Comparison of ENCODE assay signal across 20 mouse cellular contexts in the genomic region with DNA sequence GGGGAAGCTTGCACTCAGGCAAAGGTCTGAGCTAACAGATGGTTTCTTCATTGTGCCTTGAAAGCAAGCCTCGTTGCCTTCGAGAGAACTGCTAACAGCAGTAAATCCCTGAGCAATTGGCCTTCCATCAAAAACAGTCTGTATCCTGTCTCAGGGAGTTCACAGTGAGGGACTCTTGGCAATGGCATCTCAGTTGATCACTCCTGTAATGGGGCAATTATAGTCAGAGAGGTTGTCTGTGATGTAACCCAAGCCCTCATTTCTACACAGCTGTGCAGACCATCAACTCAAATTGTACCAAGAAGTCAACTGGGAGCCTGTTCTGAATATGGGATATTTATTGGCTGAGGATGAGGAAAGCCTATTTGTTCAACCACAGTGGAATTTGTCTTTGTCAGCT.
DNase-seq lines count a peak whose midpoint lies in the region; ATAC-seq and TF ChIP-seq lines count a peak whose summit lies in the region.
"Had no signal": no experiment of that assay in that cellular context is flagged by ENCODE, and none has a peak within 500 bp of the region (broad histone marks: within the 10 kb centered on the region; RNA-seq: fewer than 3 reads in every experiment).

No protein-coding gene starts in this region.

- no peak for TF ChIP-seq POLR2A in brain, embryonic 14.5 days (IDR thresholded peaks at IDR 0.05; ENCODE audit: borderline replicate concordance, extremely low read depth, insufficient read depth, insufficient read length, poor library complexity, severe bottlenecking)

- no peak for TF ChIP-seq CTCF in brain, embryonic 14.5 days (IDR thresholded peaks at IDR 0.05; ENCODE audit: borderline replicate concordance, extremely low read depth, insufficient read depth, insufficient read length)

- H3K4me1 ChIP-seq in limb, embryonic 13.5 days, result no peaks in the 10 kb centered on the region
- no peaks in the 10 kb centered on the region for H3K4me1 ChIP-seq in limb, embryonic 10.5 days
- no peaks in the 10 kb centered on the region for H3K4me1 ChIP-seq in midbrain, embryonic 11.5 days (ENCODE audit: control insufficient read depth, insufficient read depth, low read length)
- H3K4me1 ChIP-seq: forebrain, embryonic 12.5 days; heart, embryonic 15.5 days; limb, embryonic 15.5 days; liver, embryonic 15.5 days; megakaryocyte, embryonic 14.5 days had no signal

- peak; percentile 61; the same call in 1 of the 2 replicates for ATAC-seq in limb, embryonic 13.5 days (ENCODE audit: low FRiP score, low read depth)
- no peak for ATAC-seq in frontal cortex, adult (ENCODE audit: low TSS enrichment)
- no peak for ATAC-seq in midbrain, embryonic 11.5 days (ENCODE audit: low FRiP score)
- ATAC-seq: hindbrain, postnatal 0 days had no signal

- no peaks in the 10 kb centered on the region for H3K36me3 ChIP-seq in limb, embryonic 13.5 days
- H3K36me3 ChIP-seq in limb, embryonic 10.5 days, result no peaks in the 10 kb centered on the region
- no peaks in the 10 kb centered on the region for H3K36me3 ChIP-seq in midbrain, embryonic 11.5 days (ENCODE audit: control insufficient read depth, insufficient read depth, low read length)
- H3K36me3 ChIP-seq: forebrain, embryonic 12.5 days; heart, embryonic 15.5 days; limb, embryonic 15.5 days; liver, embryonic 15.5 days had no signal

- no peak overlapping the region for H3K4me3 ChIP-seq in limb, embryonic 13.5 days
- H3K4me3 ChIP-seq in limb, embryonic 10.5 days, result no peak overlapping the region
- H3K4me3 ChIP-seq in midbrain, embryonic 11.5 days (ENCODE audit: low read depth, low read length), result no peak overlapping the region
- H3K4me3 ChIP-seq: forebrain, embryonic 12.5 days; heart, embryonic 15.5 days; limb, embryonic 15.5 days; liver, embryonic 15.5 days; megakaryocyte, embryonic 14.5 days had no signal

- no peak for DNase-seq in limb, embryonic 10.5 days (ENCODE audit: low spot score)
- DNase-seq in Muller cell, postnatal 12 days (ENCODE audit: inconsistent ontology term), result peak; percentile 72
- peak; percentile 31 for DNase-seq in brain, embryonic 14.5 days (ENCODE audit: low read depth)
- peak; percentile 9 for DNase-seq in forelimb bud, embryonic 11.5 days (ENCODE audit: low read depth, low spot score)
- DNase-seq in midbrain, embryonic 11.5 days (ENCODE audit: low spot score, missing footprints), result no peak
- DNase-seq: adrenal gland, adult 8-10 months; cerebellum, postnatal 36 days; gastrocnemius, postnatal 14 days; heart, postnatal 4 days; kidney, adult 11 months; lung, postnatal 14 days had no signal

- H3K9ac ChIP-seq in limb, embryonic 13.5 days, result no peak overlapping the region
- no peak overlapping the region for H3K9ac ChIP-seq in midbrain, embryonic 11.5 days (ENCODE audit: low read length)
- H3K9ac ChIP-seq: forebrain, embryonic 12.5 days; heart, embryonic 15.5 days; limb, embryonic 15.5 days; liver, embryonic 15.5 days had no signal

- H3K27me3 ChIP-seq in limb, embryonic 13.5 days, result no peaks in the 10 kb centered on the region
- H3K27me3 ChIP-seq in limb, embryonic 10.5 days (ENCODE audit: low read depth, poor library complexity, severe bottlenecking), result no peaks in the 10 kb centered on the region
- no peaks in the 10 kb centered on the region for H3K27me3 ChIP-seq in midbrain, embryonic 11.5 days (ENCODE audit: control insufficient read depth, insufficient read depth, low read length)
- H3K27me3 ChIP-seq: forebrain, embryonic 12.5 days; heart, embryonic 15.5 days; limb, embryonic 15.5 days; liver, embryonic 15.5 days; megakaryocyte, embryonic 14.5 days had no signal

- no peaks in the 10 kb centered on the region for H3K9me3 ChIP-seq in limb, embryonic 13.5 days
- no peaks in the 10 kb centered on the region for H3K9me3 ChIP-seq in limb, embryonic 10.5 days (replicated peaks)
- H3K9me3 ChIP-seq in midbrain, embryonic 11.5 days (ENCODE audit: control insufficient read depth, low read length), result no peaks in the 10 kb centered on the region
- H3K9me3 ChIP-seq: forebrain, embryonic 12.5 days; heart, embryonic 15.5 days; limb, embryonic 15.5 days; liver, embryonic 15.5 days; megakaryocyte, embryonic 14.5 days had no signal

- H3K4me2 ChIP-seq in limb, embryonic 13.5 days (replicated peaks), result no peak overlapping the region
- H3K4me2 ChIP-seq in midbrain, embryonic 11.5 days, result no peak overlapping the region
- H3K4me2 ChIP-seq: forebrain, embryonic 12.5 days; heart, embryonic 15.5 days; limb, embryonic 15.5 days; liver, embryonic 15.5 days had no signal

- WGBS in limb, embryonic 13.5 days, result 12% methylated on average over 2 of the region's 2 CpGs
- WGBS in limb, embryonic 10.5 days, result 12% methylated on average over 2 of the region's 2 CpGs
- WGBS in midbrain, embryonic 11.5 days, result 75% methylated on average over 2 of the region's 2 CpGs

- no peak overlapping the region for H3K27ac ChIP-seq in limb, embryonic 13.5 days
- no peak overlapping the region for H3K27ac ChIP-seq in limb, embryonic 10.5 days
- no peak overlapping the region for H3K27ac ChIP-seq in midbrain, embryonic 11.5 days (ENCODE audit: low read depth, low read length)
- H3K27ac ChIP-seq: forebrain, embryonic 12.5 days; heart, embryonic 15.5 days; hindbrain, postnatal 0 days; kidney, postnatal 0 days; limb, embryonic 15.5 days; liver, embryonic 15.5 days had no signal

Comparison
In these comparisons a context has a peak if more than half of its experiments do, and no peak if none do; other contexts are left out.
1. DNase-seq: peak in Muller cell, postnatal 12 days (single experiment), brain, embryonic 14.5 days (single experiment) and forelimb bud, embryonic 11.5 days (single experiment); none in limb, embryonic 10.5 days (single experiment) and midbrain, embryonic 11.5 days (single experiment).